Mouse (Mus musculus) Patski (cell line): ENCODE results near the gene Piwil1. TPM values are rescaled to one million over a fixed set of nuclear protein-coding genes. Genes with fewer than 3 reads are reported as not detected.

ENCODE experiments used
- ATAC-seq: fragments of 100-300 bp; one replicate; pipeline ENCODE4 v1.8.0; 2021
- CTCF ChIA-PET: fragments of 350-600 bp; sonication (Branson Sonifier 250); formaldehyde crosslinking; loops from one replicate; lab custom pipeline; 2022; ENCODE audit warnings: inconsistent platforms; lab: Charles Lee
- POLR2A ChIA-PET: fragments of 350-600 bp; sonication (Branson Sonifier 250); formaldehyde crosslinking; loops from one replicate; lab custom pipeline; 2022; ENCODE audit warnings: antibody characterized with exemption, inconsistent platforms; lab: Charles Lee
- DNase-seq: peaks from one replicate; pipeline ENCODE4 v3.0.0-alpha.2; 2011; ENCODE audit warnings: low read depth, low spot score
- H3K27me3 ChIP-seq: fragments of 371-371 bp; one replicate; pipeline ENCODE4 v1.5.1; 2021
- CTCF ChIP-seq: fragments of 100-300 bp; IDR thresholded peaks from one replicate; pipeline ENCODE4 v1.5.1; 2021
- in situ Hi-C: fragments of 300-500 bp; cut with MboI; formaldehyde crosslinking; loops from 3 replicates; pipeline ENCODE4 v1.11.1; 2018; ENCODE audit warnings: low pct_unique_long_range_greater_than_20kb, mixed read lengths
- polyA plus RNA-seq: library from polyadenylated mRNA; unstranded; gene quantifications from one replicate; pipeline ENCODE4 v1.2.3, GENCODE M21; 2021

Gene Piwil1
- polyA plus RNA-seq, 1 experiment from 2014 or later = not detected

DNA sequence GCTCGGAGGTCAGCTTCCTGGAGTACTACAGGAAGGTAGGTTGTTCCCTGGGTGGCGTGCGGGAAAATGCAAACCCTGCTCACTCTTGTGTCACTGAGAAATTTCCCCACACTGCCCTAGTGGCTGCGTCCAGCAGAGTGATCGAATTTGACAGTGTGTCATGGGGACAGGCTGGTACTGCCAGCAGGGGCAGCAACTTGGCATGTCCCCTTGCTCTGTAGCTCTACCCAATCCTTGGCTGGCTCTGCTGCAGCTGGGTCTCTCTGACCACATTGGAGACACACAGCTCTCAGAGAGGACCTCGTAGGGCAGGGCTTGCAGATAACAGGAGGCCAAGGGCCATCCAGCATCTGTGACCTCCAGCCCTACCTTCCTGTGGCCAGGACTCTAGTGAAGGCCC lies 42.0 kb downstream of the Piwil1 start:
- TF ChIP-seq CTCF = no peak
- POLR2A ChIA-PET = no interaction called here
- CTCF ChIA-PET = no interaction called here
- no peak for ATAC-seq
- in situ Hi-C loops = no loop called here
- no peak for DNase-seq
- H3K27me3 ChIP-seq = no peaks in the 10 kb centered on the region

DNA sequence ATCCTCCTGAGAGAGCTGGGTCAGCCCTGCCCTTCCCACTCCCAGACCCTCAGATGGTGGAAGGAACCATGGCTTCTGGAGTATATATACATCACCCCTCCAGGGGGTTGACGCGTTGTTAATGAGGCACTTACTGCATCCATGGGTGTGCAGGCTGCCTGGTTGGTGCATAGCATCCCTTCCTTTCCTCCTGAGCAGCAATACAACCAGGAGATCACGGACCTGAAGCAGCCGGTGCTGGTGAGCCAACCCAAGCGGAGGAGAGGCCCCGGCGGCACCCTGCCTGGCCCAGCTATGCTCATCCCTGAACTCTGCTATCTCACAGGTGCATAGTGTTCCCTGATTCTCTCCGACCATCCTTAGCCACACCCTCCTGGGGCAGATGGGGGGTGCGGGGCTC lies 42.9 kb downstream of the Piwil1 start:
- POLR2A ChIA-PET = no interaction called here
- TF ChIP-seq CTCF = no peak
- H3K27me3 ChIP-seq = no peaks in the 10 kb centered on the region
- no peak for ATAC-seq
- in situ Hi-C loops = no loop called here
- no peak for DNase-seq
- CTCF ChIA-PET = no interaction called here

DNA sequence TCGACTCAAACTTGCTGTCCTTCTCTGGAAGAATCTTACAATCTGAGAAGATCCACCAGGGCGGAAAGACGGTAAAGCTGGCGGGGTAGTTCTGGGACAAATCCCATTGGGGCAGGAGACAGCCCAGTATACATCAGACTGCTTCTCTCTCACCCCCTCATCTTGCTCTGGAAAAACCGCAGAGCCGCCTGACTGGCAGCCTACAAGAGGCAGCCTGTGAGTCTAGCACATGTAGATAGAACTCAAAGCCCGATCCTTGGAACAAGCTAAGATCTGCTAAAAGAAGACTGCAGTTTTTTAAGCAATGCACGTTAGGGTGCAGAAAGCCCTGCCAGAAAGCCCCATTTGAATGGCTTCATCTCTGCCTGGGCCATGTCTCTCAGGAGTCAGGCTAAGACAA lies 43.9 kb downstream of the Piwil1 start:
- in situ Hi-C loops = no loop called here
- H3K27me3 ChIP-seq = no peaks in the 10 kb centered on the region
- ATAC-seq (no peak), DNase-seq (no peak)
- POLR2A ChIA-PET = no interaction called here
- CTCF ChIA-PET = interaction anchor here (1.1 kb wide), 1 partner anchor 13 kb away, joined by 3 read pairs; no protein-coding TSS in a partner anchor
- no peak for TF ChIP-seq CTCF

DNA sequence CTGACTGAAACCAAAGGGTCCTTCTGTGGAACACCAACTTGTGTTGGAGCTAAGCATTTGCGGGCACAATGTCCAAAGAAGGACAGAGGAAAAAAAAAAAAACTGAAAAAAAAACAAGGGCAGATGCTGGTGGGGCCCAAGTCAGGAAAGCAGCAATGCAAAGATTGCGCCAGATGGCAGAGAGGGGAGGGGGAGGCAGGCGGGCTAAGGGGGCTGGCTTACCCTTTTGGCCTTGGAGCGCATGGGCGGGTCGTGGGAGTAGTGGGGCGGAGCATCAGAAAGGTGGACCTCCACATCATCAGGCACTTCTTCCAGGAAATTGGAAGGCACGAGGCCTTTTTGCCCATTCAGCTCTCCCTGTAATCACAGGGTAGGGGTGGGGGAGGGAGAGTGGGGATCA lies 58.8 kb downstream of the Piwil1 start:
- CTCF ChIA-PET = no interaction called here
- DNase-seq = no peak
- in situ Hi-C loops = no loop called here
- no peak for TF ChIP-seq CTCF
- H3K27me3 ChIP-seq = no peaks in the 10 kb centered on the region
- no peak for ATAC-seq
- POLR2A ChIA-PET = no interaction called here

DNA sequence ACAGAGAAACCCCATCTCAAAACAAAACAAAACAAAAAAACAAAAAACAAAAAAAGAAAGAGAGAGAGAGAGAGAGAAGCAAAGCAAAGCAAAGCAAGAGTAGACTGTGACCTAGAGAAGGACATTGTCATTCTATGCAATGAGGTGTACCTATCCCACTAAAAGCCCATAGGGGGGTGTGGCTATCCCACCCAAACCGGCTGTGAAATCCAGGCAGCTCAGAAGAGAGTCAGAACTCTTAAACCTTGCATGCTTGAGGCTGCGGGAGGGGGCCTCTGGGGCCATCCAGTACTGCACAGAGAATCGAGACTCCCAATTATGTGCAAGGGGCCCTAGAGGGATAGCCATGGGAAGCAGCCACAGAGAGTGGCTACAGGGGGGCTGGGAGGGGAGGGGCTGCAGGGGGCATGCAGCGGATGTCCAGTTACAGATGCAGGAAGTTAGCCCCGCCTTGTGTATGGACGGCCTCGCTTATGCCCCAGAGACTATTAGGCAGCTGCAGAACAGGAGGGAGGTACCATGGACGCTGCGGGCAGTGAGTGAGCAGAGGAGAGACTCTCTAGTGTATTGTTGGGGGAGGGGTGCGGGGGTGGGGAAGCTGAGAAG lies 66.8 kb downstream of the Piwil1 start:
- no peak for DNase-seq
- POLR2A ChIA-PET = no interaction called here
- CTCF ChIA-PET = no interaction called here
- H3K27me3 ChIP-seq = no peaks in the 10 kb centered on the region
- no peak for ATAC-seq
- TF ChIP-seq CTCF = no peak
- in situ Hi-C loops = no loop called here

DNA sequence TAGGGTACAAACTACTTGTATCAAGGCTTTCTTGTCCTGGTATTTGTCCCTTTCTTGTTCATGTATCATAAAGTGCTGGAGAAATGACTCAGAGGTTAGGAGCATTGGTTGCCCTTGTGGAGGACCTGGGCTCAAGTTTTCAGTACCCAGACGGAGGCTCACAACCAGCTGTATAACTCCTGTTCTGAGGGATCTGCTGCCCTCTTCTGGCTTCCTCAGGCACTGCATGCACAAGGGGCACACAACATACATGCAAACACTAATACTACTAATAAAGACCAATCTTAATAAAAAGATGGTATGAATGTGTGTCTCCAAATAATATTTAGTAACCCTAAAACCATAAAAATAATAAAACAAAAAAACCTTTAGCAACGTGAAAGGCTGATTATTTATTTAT lies 74.1 kb downstream of the Piwil1 start:
- in situ Hi-C loops = no loop called here

DNA sequence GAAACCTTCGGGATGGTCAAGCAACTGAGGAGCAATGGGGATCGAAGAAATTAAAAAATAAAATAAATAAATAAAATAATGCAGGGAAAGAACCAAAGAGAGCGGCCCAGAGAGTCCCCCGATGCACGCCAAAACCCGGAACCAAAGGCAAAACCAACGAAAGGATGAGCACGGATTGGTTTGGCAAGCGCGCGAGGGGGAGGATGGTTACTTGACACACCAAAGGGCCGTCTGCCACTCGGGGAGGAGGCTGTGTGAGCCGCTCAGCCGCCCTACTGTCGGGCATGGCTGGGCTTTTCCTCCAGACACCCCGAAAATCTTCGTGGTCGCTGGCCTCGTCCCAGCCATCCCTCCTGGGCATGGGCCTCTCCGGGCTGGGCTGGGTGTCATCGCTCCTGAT lies 79.3 kb downstream of the Piwil1 start:
- TF ChIP-seq CTCF = no peak
- no peak for ATAC-seq
- DNase-seq = no peak
- ChIA-PET CTCF (no interaction called here), POLR2A (no interaction called here)
- H3K27me3 ChIP-seq = no peaks in the 10 kb centered on the region
- in situ Hi-C loops = no loop called here

More for the DNA sequence above, 74.1 kb downstream of the Piwil1 start:
- DNase-seq = no peak
- no peak for TF ChIP-seq CTCF
- no peaks in the 10 kb centered on the region for H3K27me3 ChIP-seq
- no peak for ATAC-seq
- ChIA-PET POLR2A (no interaction called here), CTCF (no interaction called here)

DNA sequence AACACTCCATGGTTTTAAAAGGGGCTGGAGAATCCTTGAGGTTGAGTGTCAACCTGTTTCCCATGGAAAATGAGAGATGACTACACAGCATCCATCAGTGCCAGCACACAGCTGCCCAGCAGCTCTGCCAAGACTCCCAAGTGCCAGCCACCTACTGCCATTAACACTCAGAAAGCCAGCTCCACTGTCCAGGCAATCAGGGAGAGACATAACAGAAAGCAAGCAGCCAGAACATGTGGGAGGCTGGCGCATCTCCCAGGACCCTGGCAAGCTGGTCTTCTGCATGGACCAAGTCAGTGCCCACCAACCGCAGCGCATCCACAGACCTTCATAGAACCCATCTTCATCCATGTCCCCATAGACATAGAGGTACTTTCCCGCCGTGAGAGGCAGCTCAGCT lies 98.3 kb downstream of the Piwil1 start:
- POLR2A ChIA-PET = no interaction called here
- H3K27me3 ChIP-seq = no peaks in the 10 kb centered on the region
- DNase-seq (no peak), ATAC-seq (no peak)
- CTCF ChIA-PET = no interaction called here
- no peak for TF ChIP-seq CTCF
- in situ Hi-C loops = no loop called here

Other genes with a start within 250 kb of the Piwil1 start
- gene Fzd10, start 101.7 kb upstream of the Piwil1 start, polyA plus RNA-seq = not detected